Mouse (Mus musculus) thymus, adult 2 months (tissue): ENCODE results near the gene Hspb9.

Source experiments
- CTCF ChIP-seq: fragments of 200-500 bp; IDR thresholded peaks from 2 replicates; pipeline ENCODE4 v1.5.1; 2012; ENCODE audit warnings: mild to moderate bottlenecking, control low read depth, low read length, moderate library complexity, borderline replicate concordance; ENCODE audit not compliant: control insufficient read depth, poor library complexity, insufficient read depth; ENCODE audit errors: extremely low read depth
- POLR2A ChIP-seq: fragments of 200-500 bp; IDR thresholded peaks from 2 replicates; pipeline ENCODE4 v1.6.1; 2012; ENCODE audit warnings: mild to moderate bottlenecking, low read length, control low read depth, moderate library complexity; ENCODE audit not compliant: control insufficient read depth, poor library complexity, insufficient read depth; ENCODE audit errors: extremely low read depth

DNA sequence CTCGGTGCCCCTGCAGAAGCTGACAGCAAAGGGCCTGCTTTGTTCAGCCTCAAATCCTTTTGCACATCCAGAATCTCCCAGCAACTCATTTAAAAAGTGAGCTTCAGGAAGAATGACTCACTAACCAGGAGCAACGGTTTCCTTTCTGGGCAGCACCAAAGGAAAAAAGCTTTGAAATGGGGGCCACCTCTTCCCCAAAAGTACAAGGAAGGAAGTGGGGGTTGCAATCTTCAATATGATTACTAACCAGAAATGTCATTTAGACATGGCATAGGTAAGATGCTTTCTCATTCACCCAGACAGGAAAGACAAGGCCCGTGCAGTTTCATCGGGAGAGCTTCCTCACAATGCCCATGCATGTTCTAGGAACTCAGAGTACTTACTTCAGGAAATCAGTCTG, 7.6 kb downstream of the Hspb9 start:
- TF ChIP-seq CTCF (no peak), POLR2A (no peak)
